Mouse (Mus musculus) stomach, postnatal 0 days (tissue): ENCODE results near the gene Celf2. TPM values are rescaled to one million over a fixed set of nuclear protein-coding genes. Genes with fewer than 3 reads are reported as not detected.

Source experiments
- ATAC-seq: fragments of 200-750 bp; cut with Nextera tagmentation; 2 replicates; pipeline ENCODE4 v1.8.0; 2017; ENCODE audit not compliant: low FRiP score, low TSS enrichment
- DNase-seq: peaks from one replicate; pipeline ENCODE4 v3.0.0-alpha.2; 2016; ENCODE audit warnings: low spot score
- H3K27ac ChIP-seq: fragments of 300-500 bp; sonication (generic); replicated peaks from 2 replicates; pipeline ENCODE4 v1.5.1; 2014; ENCODE audit warnings: mild to moderate bottlenecking, control low read depth
- H3K27me3 ChIP-seq: fragments of 300-500 bp; sonication (generic); 2 replicates; pipeline ENCODE4 v1.6.1; 2014; ENCODE audit warnings: low read length; ENCODE audit not compliant: control insufficient read depth, insufficient read depth
- H3K36me3 ChIP-seq: fragments of 300-500 bp; sonication (generic); 2 replicates; pipeline ENCODE4 v1.6.1; 2014; ENCODE audit warnings: low read length, mixed read lengths; ENCODE audit not compliant: control insufficient read depth, insufficient read depth
- H3K4me1 ChIP-seq: fragments of 300-500 bp; sonication (generic); replicated peaks from 2 replicates; pipeline ENCODE4 v1.6.1; 2014; ENCODE audit warnings: antibody characterized with exemption; ENCODE audit not compliant: control insufficient read depth, insufficient read depth
- H3K4me2 ChIP-seq: fragments of 300-500 bp; sonication (generic); replicated peaks from 2 replicates; pipeline ENCODE4 v1.6.1; 2014; ENCODE audit warnings: low read depth, mild to moderate bottlenecking, control low read depth, moderate library complexity
- H3K4me3 ChIP-seq: fragments of 300-500 bp; sonication (generic); 2 replicates; pipeline ENCODE4 v1.5.1; 2014; ENCODE audit warnings: low read depth, low read length, control low read depth
- H3K9ac ChIP-seq: fragments of 300-500 bp; sonication (generic); 2 replicates; pipeline ENCODE4 v1.6.1; 2014; ENCODE audit warnings: mild to moderate bottlenecking, low read length, control low read depth, mixed read lengths
- H3K9me3 ChIP-seq: fragments of 300-500 bp; sonication (generic); 2 replicates; pipeline ENCODE4 v1.6.1; 2016; ENCODE audit warnings: low read length; ENCODE audit not compliant: control insufficient read depth
- CTCF ChIP-seq: IDR thresholded peaks from 2 replicates; pipeline ENCODE4 v1.5.1; 2016; ENCODE audit warnings: antibody characterized with exemption, low read depth, mild to moderate bottlenecking, moderate library complexity
- EP300 ChIP-seq: optimal IDR thresholded peaks from 2 replicates; pipeline ENCODE3; 2016; ENCODE audit warnings: antibody characterized with exemption
- WGBS: fragments of 180-500 bp; shearing (Covaris S2); extraction: QIAGEN DNeasy Blood & Tissue Kit; methylation state at CpG from one replicate; pipeline ENCODE4 v1.1.7; 2014; 5-methylcytosine and 5-hydroxymethylcytosine counted together
- polyA plus RNA-seq: library from polyadenylated mRNA; unstranded; fragments of >200 nt; fragmentation: Nextera tagmentation; extraction: Ambion mirVana; gene quantifications from 2 replicates; pipeline ENCODE4 v1.2.1, GENCODE M21; 2015

Gene Celf2
- polyA plus RNA-seq, 1 experiment from 2014 or later, result 23.4 TPM

- H3K27ac ChIP-seq, result no peak overlapping the region
- no peak overlapping the region for H3K4me3 ChIP-seq
- WGBS, result 44% methylated on average over 2 of the region's 2 CpGs
- no peak overlapping the region for H3K9ac ChIP-seq
- H3K4me2 ChIP-seq, result no peak overlapping the region
- H3K27me3 ChIP-seq, result no peaks in the 10 kb centered on the region
- no peaks in the 10 kb centered on the region for H3K36me3 ChIP-seq
- TF ChIP-seq CTCF (no peak), EP300 (no peak)
- peaks cover 2% of the 10 kb centered on the region; the same call in 1 of the 2 replicates for H3K4me1 ChIP-seq
- DNase-seq, result no peak
- no peaks in the 10 kb centered on the region for H3K9me3 ChIP-seq
- ATAC-seq, result no peak
Measured at GRCm38 (mm10) chr2:7250314-7250713, 259.0 kb downstream of the Celf2 start.

DNA sequence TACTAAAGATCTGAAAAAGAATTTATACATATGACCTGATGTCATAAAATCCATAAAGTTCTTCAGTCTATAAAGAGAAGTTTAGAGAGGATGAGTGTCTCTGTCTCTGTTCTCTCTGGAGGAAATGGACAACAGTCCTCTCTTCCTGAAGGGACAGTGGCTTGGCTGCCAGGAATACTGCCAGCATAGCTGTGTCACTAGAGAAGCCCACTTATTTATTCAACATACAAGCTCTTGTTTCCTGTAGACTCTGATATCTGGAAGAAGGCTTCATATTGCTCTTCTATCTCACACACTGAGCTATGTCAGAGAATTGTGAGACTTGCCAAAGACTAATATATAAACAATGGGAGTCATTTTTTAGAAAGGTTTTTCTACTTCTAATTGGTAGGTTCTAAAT is 260.4 kb downstream of the Celf2 start:
- no peak overlapping the region for H3K4me3 ChIP-seq

GRCm38 (mm10) chr2:7245958-7246774 is 263.2 kb downstream of the Celf2 start:
- no peak overlapping the region for H3K4me2 ChIP-seq
- WGBS, result 14% methylated on average over 4 of the region's 4 CpGs
- H3K9me3 ChIP-seq, result no peaks in the 10 kb centered on the region
- no peaks in the 10 kb centered on the region for H3K36me3 ChIP-seq
- peak overlapping the region; percentile 42; the same call in 1 of the 2 replicates for H3K27ac ChIP-seq
- peak; percentile 87 for ATAC-seq
- H3K4me3 ChIP-seq, result no peak overlapping the region
- TF ChIP-seq CTCF (peak; percentile 23; the same call in 1 of the 2 replicates), EP300 (peak; percentile 89)
- no peak overlapping the region for H3K9ac ChIP-seq
- peaks cover 2% of the 10 kb centered on the region for H3K4me1 ChIP-seq
- peak; percentile 54 for DNase-seq
- H3K27me3 ChIP-seq, result no peaks in the 10 kb centered on the region

More for the DNA sequence above, 260.4 kb downstream of the Celf2 start:
- Histone ChIP-seq H3K27me3 (no peaks in the 10 kb centered on the region), H3K4me2 (no peak overlapping the region), H3K4me1 (peaks cover 2% of the 10 kb centered on the region; the same call in 1 of the 2 replicates), H3K9me3 (no peaks in the 10 kb centered on the region), H3K27ac (no peak overlapping the region), H3K36me3 (no peaks in the 10 kb centered on the region), H3K9ac (no peak overlapping the region)
- no peak for TF ChIP-seq EP300
- no peak for TF ChIP-seq CTCF
- ATAC-seq, result no peak
- DNase-seq, result no peak

GRCm38 (mm10) chr2:7242139-7242538 is 267.2 kb downstream of the Celf2 start:
- 55% methylated on average over 1 of the region's 1 CpGs for WGBS
- no peak for TF ChIP-seq CTCF
- TF ChIP-seq EP300, result no peak
- no peak for DNase-seq

GRCm38 (mm10) chr2:7241523-7241941 is 267.8 kb downstream of the Celf2 start:
- Histone ChIP-seq H3K4me2 (no peak overlapping the region), H3K4me3 (no peak overlapping the region), H3K27ac (no peak overlapping the region), H3K4me1 (peaks cover under 1% of the 10 kb centered on the region), H3K27me3 (no peaks in the 10 kb centered on the region), H3K36me3 (no peaks in the 10 kb centered on the region), H3K9ac (no peak overlapping the region), H3K9me3 (no peaks in the 10 kb centered on the region)
- WGBS, result 63% methylated on average over 4 of the region's 4 CpGs
- ATAC-seq, result no peak
- no peak for TF ChIP-seq EP300
- no peak for TF ChIP-seq CTCF
- no peak for DNase-seq

More at GRCm38 (mm10) chr2:7242139-7242538, 267.2 kb downstream of the Celf2 start:
- no peak overlapping the region for H3K9ac ChIP-seq
- no peak overlapping the region for H3K27ac ChIP-seq
- peak; percentile 41 for ATAC-seq
- no peaks in the 10 kb centered on the region for H3K9me3 ChIP-seq
- H3K27me3 ChIP-seq, result no peaks in the 10 kb centered on the region
- H3K4me3 ChIP-seq, result no peak overlapping the region
- peaks cover 2% of the 10 kb centered on the region for H3K4me1 ChIP-seq
- H3K4me2 ChIP-seq, result no peak overlapping the region
- H3K36me3 ChIP-seq, result no peaks in the 10 kb centered on the region

DNA sequence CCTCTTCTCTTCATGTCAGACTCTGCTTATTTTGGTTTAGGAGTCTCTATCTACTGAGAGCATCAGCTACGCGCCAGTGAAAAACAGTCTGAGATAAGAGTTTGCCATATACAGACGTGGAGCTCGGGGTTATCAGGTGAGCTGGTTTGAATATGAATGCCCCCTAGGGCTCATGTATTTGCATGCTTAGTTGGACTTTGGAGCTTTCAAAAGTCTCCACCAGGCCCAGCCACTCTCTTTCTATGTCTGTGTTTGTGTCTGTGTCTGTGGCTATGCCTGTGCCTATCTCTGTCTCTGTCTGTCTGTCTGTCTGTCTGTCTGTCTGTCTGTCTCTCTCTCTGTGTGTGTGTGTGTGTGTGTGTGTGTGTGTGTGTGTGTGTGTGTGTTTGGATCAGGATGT is 272.1 kb downstream of the Celf2 start:
- H3K4me2 ChIP-seq, result no peak overlapping the region
- no peak for DNase-seq
- no peaks in the 10 kb centered on the region for H3K27me3 ChIP-seq
- 71% methylated on average over 4 of the region's 4 CpGs for WGBS
- no peak overlapping the region for H3K4me3 ChIP-seq
- no peak for TF ChIP-seq EP300
- TF ChIP-seq CTCF, result no peak
- H3K9me3 ChIP-seq, result no peaks in the 10 kb centered on the region
- H3K36me3 ChIP-seq, result no peaks in the 10 kb centered on the region
- no peak overlapping the region for H3K9ac ChIP-seq
- peak; percentile 68; the same call in 1 of the 2 replicates for ATAC-seq
- H3K27ac ChIP-seq, result no peak overlapping the region
- H3K4me1 ChIP-seq, result no peaks in the 10 kb centered on the region
